Mouse (Mus musculus): ENCODE data around the gene Slc16a13. TPM values are rescaled to one million over a fixed set of nuclear protein-coding genes. Genes with fewer than 3 reads are reported as not detected.

Gene Slc16a13
- polyA plus RNA-seq (2015; fragmentation: Nextera tagmentation; extraction: Ambion mirVana): 6.9 and 9.8 TPM in 2 replicates

GRCm38 (mm10) chr11:70220731-70221602 is at the start of gene Slc16a13:
Gene Slc16a13 (minus strand): TSS chr11:70221064.
- Histone ChIP-seq H3K4me2 (peak within 1 kb of the TSS; percentile 94), H3K36me3 (no peaks in the 10 kb centered on the region), H3K27me3 (replicated peaks) (peaks cover 5% of the 10 kb centered on the region), H3K4me1 (peaks cover 12% of the 10 kb centered on the region; the same call in 1 of the 2 replicates), H3K27ac (peak within 1 kb of the TSS; percentile 78), H3K9me3 (no peaks in the 10 kb centered on the region), H3K4me3 (replicated peaks) (peak within 1 kb of the TSS; percentile 51), H3K9ac (peak within 1 kb of the TSS; percentile 59; the same call in 1 of the 2 replicates)
- under 1% methylated on average over 28 of the region's 28 CpGs for WGBS
- peak; percentile 91 for ATAC-seq (ENCODE audit: insufficient read depth, low FRiP score, low read depth)

DNA sequence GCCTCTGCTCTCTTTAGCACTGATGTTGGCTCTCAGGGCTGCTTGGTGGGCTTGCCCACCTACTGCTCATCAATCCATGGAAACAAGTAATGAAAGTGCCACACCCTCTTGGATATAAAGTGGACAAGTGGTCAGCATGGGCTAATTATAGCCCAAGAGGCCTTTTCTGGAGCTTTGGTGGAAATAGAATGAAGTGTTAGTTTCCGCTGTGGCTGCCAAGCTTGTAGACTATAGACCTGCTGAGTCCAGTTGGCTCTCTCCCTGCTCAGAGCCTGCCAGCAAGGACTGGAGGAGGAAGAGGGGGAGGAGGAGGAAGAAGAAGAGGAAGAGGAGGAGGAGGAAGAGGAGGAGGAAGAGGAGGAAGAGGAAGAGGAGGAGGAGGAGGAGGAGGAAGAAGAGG is 45.5 kb upstream of the Slc16a13 start:
- Histone ChIP-seq H3K36me3 (no peaks in the 10 kb centered on the region), H3K4me3 (replicated peaks) (no peak overlapping the region), H3K27me3 (replicated peaks) (no peaks in the 10 kb centered on the region), H3K9ac (no peak overlapping the region), H3K4me2 (no peak overlapping the region), H3K27ac (0 out of 2 replicates have a peak overlapping the region, but pooled peaks have one; percentile 45), H3K4me1 (no peaks in the 10 kb centered on the region), H3K9me3 (0 out of 2 replicates have a peak, but pooled peaks cover 2% of the 10 kb centered on the region)
- ATAC-seq (ENCODE audit: insufficient read depth, low FRiP score, low read depth): no peak
- WGBS: 82% methylated on average over 1 of the region's 1 CpGs

GRCm38 (mm10) chr11:70265819-70266218 is 45.0 kb upstream of the Slc16a13 start:
- H3K4me3 ChIP-seq (replicated peaks): no peak overlapping the region
- H3K9ac ChIP-seq: no peak overlapping the region
- H3K4me2 ChIP-seq: no peak overlapping the region
- WGBS: 47% methylated on average over 4 of the region's 4 CpGs
- ATAC-seq (ENCODE audit: insufficient read depth, low FRiP score, low read depth): no peak
- no peaks in the 10 kb centered on the region for H3K4me1 ChIP-seq
- H3K9me3 ChIP-seq: 0 out of 2 replicates have a peak, but pooled peaks cover 2% of the 10 kb centered on the region
- H3K27me3 ChIP-seq (replicated peaks): no peaks in the 10 kb centered on the region
- H3K36me3 ChIP-seq: no peaks in the 10 kb centered on the region
- peak overlapping the region; percentile 61; the same call in 1 of the 2 replicates for H3K27ac ChIP-seq

- H3K9ac ChIP-seq: no peak overlapping the region
- H3K4me3 ChIP-seq (replicated peaks): no peak overlapping the region
- ATAC-seq (ENCODE audit: insufficient read depth, low FRiP score, low read depth): no peak
- H3K9me3 ChIP-seq: 0 out of 2 replicates have a peak, but pooled peaks cover 2% of the 10 kb centered on the region
- no peaks in the 10 kb centered on the region for H3K4me1 ChIP-seq
- no peaks in the 10 kb centered on the region for H3K36me3 ChIP-seq
- peak overlapping the region; percentile 61; the same call in 1 of the 2 replicates for H3K27ac ChIP-seq
- no peak overlapping the region for H3K4me2 ChIP-seq
- WGBS: 37% methylated on average over 3 of the region's 3 CpGs
- H3K27me3 ChIP-seq (replicated peaks): no peaks in the 10 kb centered on the region
Measured at GRCm38 (mm10) chr11:70265252-70265651, 44.4 kb upstream of the Slc16a13 start.

DNA sequence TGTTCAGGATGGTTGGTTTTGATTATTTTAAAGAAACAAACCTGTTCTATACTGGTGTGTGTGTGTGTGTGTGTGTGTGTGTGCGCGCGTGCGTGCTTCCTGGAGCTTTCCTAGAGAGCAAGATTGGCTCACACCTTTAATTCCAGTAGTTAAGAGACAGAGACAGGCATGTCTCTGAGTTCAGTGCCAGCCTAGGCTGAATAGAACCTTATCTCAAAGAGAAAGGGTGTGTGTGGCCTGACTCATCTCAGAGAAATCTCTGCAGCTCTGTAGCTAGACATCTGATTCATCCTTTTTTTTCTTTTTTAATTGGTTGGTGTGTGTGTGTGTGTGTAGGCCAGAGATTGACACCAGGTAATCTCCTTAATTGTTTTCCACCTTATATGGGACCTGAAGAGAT is 38.2 kb upstream of the Slc16a13 start:
- no peak for ATAC-seq (ENCODE audit: insufficient read depth, low FRiP score, low read depth)
- WGBS: 93% methylated on average over 4 of the region's 4 CpGs
- no peak overlapping the region for H3K9ac ChIP-seq

DNA sequence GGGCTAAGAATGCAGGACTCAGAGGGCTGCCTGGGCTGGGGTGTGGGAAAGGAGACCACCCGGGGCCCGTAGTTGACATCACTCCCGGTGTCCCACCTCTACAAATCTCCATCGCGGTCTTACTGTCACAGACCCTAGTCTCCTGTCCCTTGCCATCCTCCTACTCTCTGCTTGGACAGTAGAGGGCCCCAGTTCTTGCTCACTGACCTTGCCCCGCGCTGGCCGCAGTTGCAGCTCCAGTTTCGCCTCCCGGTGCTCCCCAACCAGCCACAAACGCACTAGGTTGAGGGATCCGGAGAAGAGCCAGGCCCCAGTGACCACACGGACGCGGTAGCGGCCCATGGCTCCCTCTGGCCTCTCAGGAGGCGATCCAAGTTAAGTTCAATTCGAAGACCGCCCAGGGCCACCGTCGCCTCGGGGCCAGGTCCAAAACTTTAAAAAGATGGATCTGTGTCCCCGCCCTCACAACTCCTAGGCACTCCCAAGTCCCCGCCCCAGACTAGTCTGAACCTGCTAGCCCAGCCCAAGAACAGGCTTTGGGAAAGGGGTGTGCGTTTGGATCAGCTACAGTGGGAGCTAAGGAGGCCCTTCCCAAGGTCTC is 34.2 kb upstream of the Slc16a13 start, which contains the start of gene Alox12:
Gene Alox12, minus strand, starts transcription at position 423 of the 601 bp plus-strand sequence.
- peak within 1 kb of the TSS; percentile 49; the same call in 1 of the 2 replicates for H3K27ac ChIP-seq
- H3K9ac ChIP-seq: 0 out of 2 replicates have a peak within 1 kb of the TSS, but pooled peaks have one; percentile 17
- 0 out of 2 replicates have a peak, but pooled peaks have one; percentile 59 for ATAC-seq (ENCODE audit: insufficient read depth, low FRiP score, low read depth)
- peak within 1 kb of the TSS; percentile 61 for H3K4me2 ChIP-seq
- peak within 1 kb of the TSS; percentile 40 for H3K4me3 ChIP-seq (replicated peaks)
- H3K36me3 ChIP-seq: no peaks in the 10 kb centered on the region
- peaks cover 27% of the 10 kb centered on the region for H3K27me3 ChIP-seq (replicated peaks)
- peaks cover 15% of the 10 kb centered on the region for H3K4me1 ChIP-seq
- 2% methylated on average over 25 of the region's 25 CpGs for WGBS
- no peaks in the 10 kb centered on the region for H3K9me3 ChIP-seq

More for the DNA sequence above, 38.2 kb upstream of the Slc16a13 start:
- 0 out of 2 replicates have a peak, but pooled peaks cover 2% of the 10 kb centered on the region for H3K9me3 ChIP-seq
- peaks cover 13% of the 10 kb centered on the region for H3K27me3 ChIP-seq (replicated peaks)
- no peak overlapping the region for H3K27ac ChIP-seq
- H3K4me2 ChIP-seq: no peak overlapping the region
- H3K4me3 ChIP-seq (replicated peaks): no peak overlapping the region
- H3K4me1 ChIP-seq: peaks cover 13% of the 10 kb centered on the region
- no peaks in the 10 kb centered on the region for H3K36me3 ChIP-seq

DNA sequence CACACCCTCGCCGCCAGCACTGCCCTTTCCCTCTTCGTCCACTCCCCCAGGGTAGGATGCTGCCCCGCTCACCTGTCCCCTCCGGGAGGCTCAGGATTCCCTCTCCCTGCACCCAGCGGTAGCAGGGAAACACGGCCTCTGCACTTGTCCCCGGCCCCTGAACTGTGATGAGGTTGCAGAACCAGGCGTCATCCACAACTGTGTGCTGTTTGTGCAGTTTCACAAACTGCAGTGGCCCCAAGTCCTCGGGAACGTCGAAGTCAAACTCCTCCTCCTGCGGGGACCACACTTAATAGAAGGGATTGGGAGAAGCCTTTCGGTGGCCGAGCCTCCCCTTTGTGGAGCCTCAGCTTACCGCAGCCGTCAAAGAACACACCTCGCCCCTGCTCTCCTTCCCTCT is 33.5 kb upstream of the Slc16a13 start:
- WGBS: 5% methylated on average over 18 of the region's 18 CpGs
- Histone ChIP-seq H3K9ac (no peak overlapping the region), H3K4me2 (peak overlapping the region; percentile 61), H3K27ac (no peak overlapping the region), H3K36me3 (no peaks in the 10 kb centered on the region), H3K27me3 (replicated peaks) (peaks cover 27% of the 10 kb centered on the region), H3K4me1 (peaks cover 15% of the 10 kb centered on the region), H3K9me3 (no peaks in the 10 kb centered on the region), H3K4me3 (replicated peaks) (peak overlapping the region; percentile 40)
- no peak for ATAC-seq (ENCODE audit: insufficient read depth, low FRiP score, low read depth)

- no peak overlapping the region for H3K27ac ChIP-seq
- peaks cover 15% of the 10 kb centered on the region for H3K4me1 ChIP-seq
- no peaks in the 10 kb centered on the region for H3K9me3 ChIP-seq
- WGBS: 75% methylated on average over 8 of the region's 8 CpGs
- no peaks in the 10 kb centered on the region for H3K36me3 ChIP-seq
- H3K27me3 ChIP-seq (replicated peaks): peaks cover 27% of the 10 kb centered on the region
- H3K4me3 ChIP-seq (replicated peaks): no peak overlapping the region
- H3K4me2 ChIP-seq: no peak overlapping the region
- H3K9ac ChIP-seq: no peak overlapping the region
- no peak for ATAC-seq (ENCODE audit: insufficient read depth, low FRiP score, low read depth)
Measured at GRCm38 (mm10) chr11:70251853-70252252, 31.0 kb upstream of the Slc16a13 start.

- peaks cover 13% of the 10 kb centered on the region for H3K4me1 ChIP-seq
- H3K9me3 ChIP-seq: no peaks in the 10 kb centered on the region
- H3K4me2 ChIP-seq: no peak overlapping the region
- H3K36me3 ChIP-seq: no peaks in the 10 kb centered on the region
- peaks cover 24% of the 10 kb centered on the region for H3K27me3 ChIP-seq (replicated peaks)
- H3K9ac ChIP-seq: no peak overlapping the region
- WGBS: 65% methylated on average over 11 of the region's 11 CpGs
- H3K4me3 ChIP-seq (replicated peaks): no peak overlapping the region
- H3K27ac ChIP-seq: no peak overlapping the region
- ATAC-seq (ENCODE audit: insufficient read depth, low FRiP score, low read depth): no peak
Measured at GRCm38 (mm10) chr11:70250150-70250549, 29.3 kb upstream of the Slc16a13 start.

DNA sequence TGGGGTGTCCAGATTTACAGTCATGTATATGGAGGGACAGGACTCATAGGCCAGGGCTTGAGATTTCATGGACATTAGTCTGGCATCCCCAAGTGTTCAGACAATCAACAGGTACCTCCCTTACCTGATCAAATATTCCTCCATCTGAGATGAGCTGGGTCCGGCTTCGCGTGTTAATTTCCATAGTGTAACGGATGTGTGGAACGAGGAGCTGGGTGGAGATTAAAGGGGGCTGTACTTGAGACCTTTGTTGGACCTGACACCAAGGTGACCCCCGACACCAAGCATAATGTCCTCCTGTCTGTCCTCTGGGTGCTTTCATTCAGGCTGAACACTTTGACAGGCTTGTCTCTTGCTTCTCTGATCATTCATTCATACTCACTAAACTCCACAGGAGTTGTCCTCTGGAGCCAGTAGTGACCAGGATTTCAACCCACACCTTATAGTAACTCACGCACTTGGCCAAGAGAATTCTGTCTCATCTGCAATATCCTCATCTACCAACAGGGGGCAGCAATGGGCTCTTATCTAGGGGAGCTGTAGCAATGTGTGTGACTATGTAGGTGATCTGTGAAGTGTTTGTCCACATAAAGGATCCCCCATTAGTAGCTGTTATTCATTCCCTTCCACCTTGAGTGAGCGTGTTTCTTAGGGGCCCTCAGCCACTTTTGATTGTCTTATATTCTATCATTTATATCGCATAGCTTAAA is 26.4 kb upstream of the Slc16a13 start:
- Histone ChIP-seq H3K9ac (no peak overlapping the region), H3K4me3 (replicated peaks) (no peak overlapping the region), H3K9me3 (no peaks in the 10 kb centered on the region), H3K27me3 (replicated peaks) (peaks cover 4% of the 10 kb centered on the region), H3K4me1 (no peaks in the 10 kb centered on the region), H3K27ac (no peak overlapping the region), H3K36me3 (no peaks in the 10 kb centered on the region), H3K4me2 (no peak overlapping the region)
- no peak for ATAC-seq (ENCODE audit: insufficient read depth, low FRiP score, low read depth)
- 48% methylated on average over 9 of the region's 9 CpGs for WGBS

- Histone ChIP-seq H3K27ac (no peak overlapping the region), H3K27me3 (replicated peaks) (0 out of 2 replicates have a peak, but pooled peaks cover 4% of the 10 kb centered on the region), H3K4me2 (no peak overlapping the region), H3K4me1 (peaks cover 12% of the 10 kb centered on the region; the same call in 1 of the 2 replicates), H3K4me3 (replicated peaks) (no peak overlapping the region), H3K9ac (no peak overlapping the region), H3K36me3 (no peaks in the 10 kb centered on the region), H3K9me3 (no peaks in the 10 kb centered on the region)
- 64% methylated on average over 11 of the region's 11 CpGs for WGBS
- ATAC-seq (ENCODE audit: insufficient read depth, low FRiP score, low read depth): no peak
Measured at GRCm38 (mm10) chr11:70242591-70242990, 21.7 kb upstream of the Slc16a13 start.

Data from stomach, embryonic 15.5 days (tissue).